17 mouse cellular contexts compared by ENCODE assay signal in genomic region chr17:78328287-78328686, GRCm38 (mm10).
DNase-seq lines count a peak whose midpoint lies in the region; ATAC-seq and TF ChIP-seq lines count a peak whose summit lies in the region.
"Had no signal": no experiment of that assay in that cellular context is flagged by ENCODE, and none has a peak within 500 bp of the region (broad histone marks: within the 10 kb centered on the region; RNA-seq: fewer than 3 reads in every experiment).

No protein-coding gene starts in this region.

- peaks cover 15% of the 10 kb centered on the region for H3K27me3 ChIP-seq in heart, embryonic 11.5 days (ENCODE audit: control insufficient read depth, insufficient read depth, low read length)
- H3K27me3 ChIP-seq in MEL (ENCODE audit: control insufficient read depth in 1 of 2, insufficient read depth in 2 of 2, low read length in 2 of 2), result no peaks in the 10 kb centered on the region
- no peaks in the 10 kb centered on the region for H3K27me3 ChIP-seq in liver, embryonic 15.5 days
- H3K27me3 ChIP-seq in hindbrain, embryonic 13.5 days, result no peaks in the 10 kb centered on the region
- H3K27me3 ChIP-seq: embryonic facial prominence, embryonic 13.5 days; heart, embryonic 15.5 days; midbrain, embryonic 15.5 days; neural tube, embryonic 13.5 days had no signal

- no peaks in the 10 kb centered on the region for H3K36me3 ChIP-seq in heart, embryonic 11.5 days (ENCODE audit: control insufficient read depth, insufficient read depth, low read length)
- H3K36me3 ChIP-seq in MEL (ENCODE audit: control insufficient read depth in 1 of 2, insufficient read depth in 2 of 2, low read length in 2 of 2), result peaks cover 0 to 16% of the 10 kb centered on the region in 2 experiments; a peak in 2 of 4 replicates
- no peaks in the 10 kb centered on the region for H3K36me3 ChIP-seq in liver, embryonic 15.5 days (replicated peaks)
- no peaks in the 10 kb centered on the region for H3K36me3 ChIP-seq in hindbrain, embryonic 13.5 days
- H3K36me3 ChIP-seq: heart, embryonic 15.5 days; midbrain, embryonic 15.5 days had no signal

- H3K9ac ChIP-seq in heart, embryonic 11.5 days (ENCODE audit: low read depth, low read length), result no peak overlapping the region
- no peak overlapping the region for H3K9ac ChIP-seq in MEL (ENCODE audit: control insufficient read depth, low read depth, low read length, poor library complexity, severe bottlenecking)
- no peak overlapping the region for H3K9ac ChIP-seq in liver, embryonic 15.5 days
- H3K9ac ChIP-seq in hindbrain, embryonic 13.5 days, result no peak overlapping the region
- H3K9ac ChIP-seq: embryonic facial prominence, embryonic 13.5 days; heart, embryonic 15.5 days; midbrain, embryonic 15.5 days; neural tube, embryonic 13.5 days had no signal

- no peak for TF ChIP-seq CTCF in MEL (IDR thresholded peaks at IDR 0.05 in 2 of 3, conservative IDR thresholded peaks at IDR 0.05 in 1 of 3; ENCODE audit: control insufficient read depth in 1 of 3, insufficient read depth in 1 of 3, low read depth in 2 of 3, low read length in 3 of 3, poor library complexity in 1 of 3, severe bottlenecking in 1 of 3)

- H3K4me3 ChIP-seq in heart, embryonic 11.5 days (ENCODE audit: low read depth, low read length), result no peak overlapping the region
- H3K4me3 ChIP-seq in MEL (ENCODE audit: control insufficient read depth in 1 of 2, insufficient read depth in 1 of 2, low read depth in 2 of 2, low read length in 2 of 2), result no peak overlapping the region
- H3K4me3 ChIP-seq in liver, embryonic 15.5 days (replicated peaks), result no peak overlapping the region
- no peak overlapping the region for H3K4me3 ChIP-seq in hindbrain, embryonic 13.5 days
- H3K4me3 ChIP-seq: embryonic facial prominence, embryonic 13.5 days; heart, embryonic 15.5 days; midbrain, embryonic 15.5 days; neural tube, embryonic 13.5 days had no signal

- H3K27ac ChIP-seq in heart, embryonic 11.5 days (ENCODE audit: low read depth, low read length), result no peak overlapping the region
- H3K27ac ChIP-seq in MEL (ENCODE audit: control insufficient read depth, low read depth, low read length), result no peak overlapping the region
- peak overlapping the region; percentile 83 for H3K27ac ChIP-seq in liver, embryonic 15.5 days (replicated peaks)
- no peak overlapping the region for H3K27ac ChIP-seq in hindbrain, embryonic 13.5 days
- H3K27ac ChIP-seq: embryonic facial prominence, embryonic 13.5 days; heart, embryonic 15.5 days; midbrain, embryonic 15.5 days; neural tube, embryonic 13.5 days had no signal

- intact Hi-C loops in heart, postnatal 10 days (cut with DNase I), result no loop called here
- intact Hi-C loops in left cerebral cortex, postnatal 36 days (cut with DNase I), result no loop called here
- intact Hi-C loops in left cerebral cortex, postnatal 14 days (cut with DNase I), result no loop called here

- no peak for TF ChIP-seq POLR2A in MEL (IDR thresholded peaks at IDR 0.05; ENCODE audit: control insufficient read depth in 1 of 2, insufficient read depth in 1 of 2, low read depth in 1 of 2, low read length in 2 of 2, poor library complexity in 1 of 2)

- peak; percentile 68; the same call in 1 of the 2 replicates for ATAC-seq in heart, embryonic 11.5 days (replicated peaks; ENCODE audit: insufficient number of reproducible peaks, low FRiP score, low TSS enrichment)
- ATAC-seq in liver, embryonic 15.5 days (ENCODE audit: insufficient read depth), result peak; percentile 94
- no peak for ATAC-seq in hindbrain, embryonic 13.5 days (ENCODE audit: low FRiP score)
- ATAC-seq: midbrain, embryonic 15.5 days had no signal

- peak; percentile 75 to 76 for TF ChIP-seq EP300 in MEL (IDR thresholded peaks at IDR 0.05; ENCODE audit: low read depth in 1 of 2, low read length in 2 of 2)

- DNase-seq in heart, postnatal 10 days, result no peak
- DNase-seq in MEL (ENCODE audit: low read depth, low spot score), result peak; percentile 62
- peak; percentile 17 for DNase-seq in embryo, embryonic 11.5 days (ENCODE audit: low read depth, low spot score)
- DNase-seq in left cerebral cortex, postnatal 36 days (ENCODE audit: low spot score in 2 of 2), result no peak
- DNase-seq in left cerebral cortex, postnatal 14 days (ENCODE audit: low spot score in 2 of 2), result no peak
- DNase-seq: adrenal gland, adult 2 months; B cell, adult 2 months; cerebellum, adult 18-20 months; kidney, adult 9 months; right cerebral cortex, postnatal 14 days had no signal

- H3K4me2 ChIP-seq in heart, embryonic 11.5 days, result no peak overlapping the region
- peak overlapping the region; percentile 35 for H3K4me2 ChIP-seq in liver, embryonic 15.5 days
- H3K4me2 ChIP-seq in hindbrain, embryonic 13.5 days, result no peak overlapping the region
- H3K4me2 ChIP-seq: embryonic facial prominence, embryonic 13.5 days; heart, embryonic 15.5 days; midbrain, embryonic 15.5 days; neural tube, embryonic 13.5 days had no signal

- H3K4me1 ChIP-seq in heart, embryonic 11.5 days (ENCODE audit: control insufficient read depth, insufficient read depth, low read length), result peaks cover 10% of the 10 kb centered on the region; the same call in 1 of the 2 replicates
- peaks cover 7 to 21% of the 10 kb centered on the region in 2 experiments; a peak in 3 of 4 replicates for H3K4me1 ChIP-seq in MEL (ENCODE audit: control insufficient read depth in 1 of 2, insufficient read depth in 2 of 2, low read length in 2 of 2)
- H3K4me1 ChIP-seq in liver, embryonic 15.5 days (replicated peaks), result peaks cover 44% of the 10 kb centered on the region
- H3K4me1 ChIP-seq in hindbrain, embryonic 13.5 days (replicated peaks), result peaks cover 6% of the 10 kb centered on the region; the same call in 1 of the 2 replicates

- TF ChIP-seq RAD21 in MEL (IDR thresholded peaks at IDR 0.05; ENCODE audit: low read depth, low read length), result no peak

- H3K79me2 ChIP-seq in MEL (ENCODE audit: control insufficient read depth, insufficient read depth, low read length, poor library complexity), result no peaks in the 10 kb centered on the region

- no peaks in the 10 kb centered on the region for H3K9me3 ChIP-seq in heart, embryonic 11.5 days (replicated peaks; ENCODE audit: control insufficient read depth, low read length)
- no peaks in the 10 kb centered on the region for H3K9me3 ChIP-seq in MEL (replicated peaks; ENCODE audit: insufficient read depth, low read length)
- H3K9me3 ChIP-seq in liver, embryonic 15.5 days (replicated peaks), result no peaks in the 10 kb centered on the region
- H3K9me3 ChIP-seq in hindbrain, embryonic 13.5 days, result no peaks in the 10 kb centered on the region
- H3K9me3 ChIP-seq: embryonic facial prominence, embryonic 13.5 days; heart, embryonic 15.5 days; midbrain, embryonic 15.5 days; neural tube, embryonic 13.5 days had no signal

- WGBS in heart, embryonic 11.5 days (ENCODE audit: insufficient replicate concordance), result 18% methylated on average over 3 of the region's 3 CpGs
- WGBS in liver, embryonic 15.5 days (ENCODE audit: insufficient replicate concordance), result 12% methylated on average over 3 of the region's 3 CpGs
- 38% methylated on average over 3 of the region's 3 CpGs for WGBS in hindbrain, embryonic 13.5 days

TF ChIP-seq in MEL, 35 proteins besides CTCF, POLR2A, EP300 and RAD21 (continues in another document):
- TF ChIP-seq GATA1 (IDR thresholded peaks at IDR 0.05; ENCODE audit: low read depth, low read length) (peak; percentile 82), POLR2AphosphoS2 (IDR thresholded peaks at IDR 0.05; ENCODE audit: low read length) (no peak), KAT2A (conservative IDR thresholded peaks at IDR 0.05; ENCODE audit: low read depth, low read length) (no peak), MYC (IDR thresholded peaks at IDR 0.05; ENCODE audit: low read depth, low read length) (no peak), ZKSCAN1 (IDR thresholded peaks at IDR 0.05; ENCODE audit: low read depth, low read length) (no peak), HCFC1 (IDR thresholded peaks at IDR 0.05; ENCODE audit: low read depth, low read length) (no peak), GABPA (IDR thresholded peaks at IDR 0.05; ENCODE audit: low read depth, low read length) (no peak), UBTF (IDR thresholded peaks at IDR 0.05; ENCODE audit: borderline replicate concordance, insufficient read depth, low read depth, low read length) (no peak), NELFE (IDR thresholded peaks at IDR 0.05; ENCODE audit: low read depth, low read length) (no peak), SMC3 (IDR thresholded peaks at IDR 0.05; ENCODE audit: low read depth, low read length) (no peak), JUND (IDR thresholded peaks at IDR 0.05; ENCODE audit: low read depth, low read length) (no peak), ZNF384 (IDR thresholded peaks at IDR 0.05; ENCODE audit: low read depth, low read length) (no peak), ZC3H11A (IDR thresholded peaks at IDR 0.05; ENCODE audit: low read depth, low read length) (no peak), ETS1 (IDR thresholded peaks at IDR 0.05; ENCODE audit: low read depth, low read length) (peak; percentile 73; the same call in 1 of the 2 replicates), ELF1 (IDR thresholded peaks at IDR 0.05; ENCODE audit: low read depth, low read length) (no peak), E2F4 (IDR thresholded peaks at IDR 0.05; ENCODE audit: borderline replicate concordance, low read depth, low read length) (no peak), TBP (IDR thresholded peaks at IDR 0.05; ENCODE audit: low read depth, low read length) (no peak), MYB (IDR thresholded peaks at IDR 0.05; ENCODE audit: low read depth, low read length) (no peak), USF2 (IDR thresholded peaks at IDR 0.05; ENCODE audit: borderline replicate concordance in 1 of 2, insufficient read depth in 1 of 2, low read depth in 1 of 2, low read length in 2 of 2) (no peak), MEF2A (IDR thresholded peaks at IDR 0.05; ENCODE audit: extremely low read depth, insufficient replicate concordance, low read depth, low read length, poor library complexity, severe bottlenecking) (no peak), MAX (IDR thresholded peaks at IDR 0.05; ENCODE audit: low read length) (no peak), MAZ (IDR thresholded peaks at IDR 0.05; ENCODE audit: low read depth, low read length) (no peak), RCOR1 (IDR thresholded peaks at IDR 0.05; ENCODE audit: low read depth, low read length) (peak; percentile 60; the same call in 1 of the 2 replicates), NRF1 (IDR thresholded peaks at IDR 0.05; ENCODE audit: insufficient read depth, low read depth, low read length, poor library complexity, severe bottlenecking) (no peak), MAFK (IDR thresholded peaks at IDR 0.05; ENCODE audit: borderline replicate concordance, low read depth, low read length) (no peak), ZMIZ1 (IDR thresholded peaks at IDR 0.05; ENCODE audit: low read depth, low read length) (no peak), BHLHE40 (IDR thresholded peaks at IDR 0.05; ENCODE audit: borderline replicate concordance, low read depth, low read length) (0 out of 2 replicates have a peak, but pooled peaks have one; percentile 25), USF1 (IDR thresholded peaks at IDR 0.05; ENCODE audit: low read depth, low read length) (no peak)

Comparison
In these comparisons a context has a peak if more than half of its experiments do, and no peak if none do; other contexts are left out.
1. DNase-seq: peak in MEL (single experiment) and embryo, embryonic 11.5 days (single experiment); none in heart, postnatal 10 days (0 of 2), left cerebral cortex, postnatal 36 days (0 of 2) and left cerebral cortex, postnatal 14 days (0 of 2).